Mouse (Mus musculus): Measurements from ENCODE around the gene Zfhx3. TPM values are rescaled to one million over a fixed set of nuclear protein-coding genes. Genes with fewer than 3 reads are reported as not detected.

Gene Zfhx3
- polyA plus RNA-seq, 1 experiment from 2014 or later = 19.8 TPM

DNA sequence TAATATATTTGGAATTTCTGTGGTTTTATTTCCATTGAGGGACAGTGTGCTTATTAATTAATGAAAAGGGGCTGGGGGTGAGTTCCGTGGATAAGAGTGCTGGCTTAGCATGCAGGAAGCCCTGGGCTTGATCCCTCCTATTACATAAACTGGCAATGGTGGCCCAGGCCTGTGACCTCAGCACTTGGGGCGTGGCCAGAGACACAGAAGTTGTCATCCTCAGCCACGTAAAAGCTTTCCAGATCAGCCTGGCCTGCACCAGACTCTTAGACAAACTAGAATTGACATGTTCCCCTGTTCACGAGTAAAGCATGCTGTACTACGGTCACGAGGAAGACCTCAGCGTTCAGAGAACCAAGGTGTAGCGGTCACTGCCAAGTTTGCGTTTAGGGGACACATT lies 808.4 kb downstream of the Zfhx3 start:
- DNase-seq (no peak), ATAC-seq (ENCODE audit: insufficient read depth) (no peak)
- Histone ChIP-seq H3K4me1 (ENCODE audit: insufficient read depth) (peaks cover 16% of the 10 kb centered on the region), H3K4me3 (ENCODE audit: low read depth, low read length) (no peak overlapping the region), H3K9ac (no peak overlapping the region), H3K4me2 (no peak overlapping the region), H3K27ac (ENCODE audit: low read depth) (no peak overlapping the region), H3K27me3 (ENCODE audit: insufficient read depth, low read length) (no peaks in the 10 kb centered on the region), H3K9me3 (ENCODE audit: low read depth, low read length) (no peaks in the 10 kb centered on the region), H3K36me3 (ENCODE audit: insufficient read depth) (no peaks in the 10 kb centered on the region)
- TF ChIP-seq CTCF (IDR thresholded peaks at IDR 0.05; ENCODE audit: low read depth) = no peak
- WGBS = 85% methylated on average over 9 of the region's 9 CpGs

- WGBS = 72% methylated on average over 6 of the region's 6 CpGs
- Histone ChIP-seq H3K4me3 (ENCODE audit: low read depth, low read length) (no peak overlapping the region), H3K4me1 (ENCODE audit: insufficient read depth) (peaks cover 12% of the 10 kb centered on the region), H3K27me3 (ENCODE audit: insufficient read depth, low read length) (no peaks in the 10 kb centered on the region), H3K9ac (no peak overlapping the region), H3K36me3 (ENCODE audit: insufficient read depth) (no peaks in the 10 kb centered on the region), H3K9me3 (ENCODE audit: low read depth, low read length) (no peaks in the 10 kb centered on the region), H3K4me2 (no peak overlapping the region), H3K27ac (ENCODE audit: low read depth) (peak overlapping the region; percentile 80; the same call in 1 of the 2 replicates)
- ATAC-seq (ENCODE audit: insufficient read depth) (no peak), DNase-seq (no peak)
- no peak for TF ChIP-seq CTCF (IDR thresholded peaks at IDR 0.05; ENCODE audit: low read depth)
These were observed 812.1 kb downstream of the Zfhx3 start for GRCm38 (mm10) chr8:108754556-108754955.

- WGBS = 66% methylated on average over 19 of the region's 19 CpGs
- no peak overlapping the region for H3K9ac ChIP-seq
- H3K4me3 ChIP-seq (ENCODE audit: low read depth, low read length) = no peak overlapping the region
- no peak for TF ChIP-seq CTCF (IDR thresholded peaks at IDR 0.05; ENCODE audit: low read depth)
- H3K4me2 ChIP-seq = 0 out of 2 replicates have a peak overlapping the region, but pooled peaks have one; percentile 4
- H3K4me1 ChIP-seq (ENCODE audit: insufficient read depth) = peaks cover 15% of the 10 kb centered on the region
- no peaks in the 10 kb centered on the region for H3K27me3 ChIP-seq (ENCODE audit: insufficient read depth, low read length)
- peak; percentile 45 for ATAC-seq (ENCODE audit: insufficient read depth)
- peak overlapping the region; percentile 80 for H3K27ac ChIP-seq (ENCODE audit: low read depth)
- peak; percentile 40 for DNase-seq
- H3K36me3 ChIP-seq (ENCODE audit: insufficient read depth) = no peaks in the 10 kb centered on the region
- H3K9me3 ChIP-seq (ENCODE audit: low read depth, low read length) = no peaks in the 10 kb centered on the region
These were observed 813.2 kb downstream of the Zfhx3 start for GRCm38 (mm10) chr8:108755400-108756325.

- Histone ChIP-seq H3K36me3 (ENCODE audit: insufficient read depth) (no peaks in the 10 kb centered on the region), H3K27ac (ENCODE audit: low read depth) (peak overlapping the region; percentile 90), H3K9ac (no peak overlapping the region; the same call in 1 of the 2 replicates), H3K9me3 (ENCODE audit: low read depth, low read length) (no peaks in the 10 kb centered on the region), H3K4me3 (ENCODE audit: low read depth, low read length) (no peak overlapping the region), H3K4me2 (peak overlapping the region; percentile 37; the same call in 1 of the 2 replicates), H3K27me3 (ENCODE audit: insufficient read depth, low read length) (no peaks in the 10 kb centered on the region), H3K4me1 (ENCODE audit: insufficient read depth) (peaks cover 33% of the 10 kb centered on the region)
- DNase-seq (peak; percentile 85), ATAC-seq (ENCODE audit: insufficient read depth) (peak; percentile 21; the same call in 1 of the 2 replicates)
- WGBS = 60% methylated on average over 15 of the region's 15 CpGs
- peak; percentile 88 for TF ChIP-seq CTCF (IDR thresholded peaks at IDR 0.05; ENCODE audit: low read depth)
These were observed 817.3 kb downstream of the Zfhx3 start for GRCm38 (mm10) chr8:108759511-108760330.

GRCm38 (mm10) chr8:108760745-108761144 lies 818.3 kb downstream of the Zfhx3 start:
- H3K4me1 ChIP-seq (ENCODE audit: insufficient read depth) = peaks cover 35% of the 10 kb centered on the region
- no peak for TF ChIP-seq CTCF (IDR thresholded peaks at IDR 0.05; ENCODE audit: low read depth)
- ATAC-seq (ENCODE audit: insufficient read depth) = no peak
- H3K36me3 ChIP-seq (ENCODE audit: insufficient read depth) = no peaks in the 10 kb centered on the region
- DNase-seq = no peak
- no peaks in the 10 kb centered on the region for H3K27me3 ChIP-seq (ENCODE audit: insufficient read depth, low read length)
- 55% methylated on average over 10 of the region's 10 CpGs for WGBS
- no peak overlapping the region for H3K4me2 ChIP-seq
- no peak overlapping the region for H3K27ac ChIP-seq (ENCODE audit: low read depth)
- no peak overlapping the region for H3K9ac ChIP-seq
- no peaks in the 10 kb centered on the region for H3K9me3 ChIP-seq (ENCODE audit: low read depth, low read length)
- H3K4me3 ChIP-seq (ENCODE audit: low read depth, low read length) = no peak overlapping the region

DNA sequence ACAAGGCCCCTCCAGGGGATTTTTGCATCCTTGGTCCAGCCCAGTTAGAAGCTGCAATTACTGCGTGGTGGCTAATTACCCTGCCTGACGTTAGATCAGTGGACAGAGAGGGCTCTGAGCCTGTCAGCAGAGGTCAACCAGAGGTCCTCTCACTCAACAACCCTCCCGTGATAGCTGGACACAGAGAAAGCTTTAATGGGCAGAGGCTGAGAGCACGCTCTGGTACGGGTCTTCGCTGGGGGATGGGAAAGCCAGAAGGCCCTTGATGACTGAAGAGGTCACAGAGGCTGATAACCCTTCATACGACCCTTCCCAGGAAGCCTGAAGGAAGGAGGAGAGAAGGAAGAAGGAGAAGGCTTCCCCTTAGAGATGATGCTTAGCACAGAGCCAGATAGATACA lies 820.1 kb downstream of the Zfhx3 start:
- Histone ChIP-seq H3K4me1 (ENCODE audit: insufficient read depth) (peaks cover 44% of the 10 kb centered on the region), H3K9me3 (ENCODE audit: low read depth, low read length) (no peaks in the 10 kb centered on the region), H3K4me3 (ENCODE audit: low read depth, low read length) (no peak overlapping the region), H3K9ac (no peak overlapping the region), H3K27me3 (ENCODE audit: insufficient read depth, low read length) (no peaks in the 10 kb centered on the region), H3K27ac (ENCODE audit: low read depth) (no peak overlapping the region), H3K36me3 (ENCODE audit: insufficient read depth) (no peaks in the 10 kb centered on the region), H3K4me2 (no peak overlapping the region)
- no peak for TF ChIP-seq CTCF (IDR thresholded peaks at IDR 0.05; ENCODE audit: low read depth)
- ATAC-seq (ENCODE audit: insufficient read depth) (no peak), DNase-seq (no peak)
- WGBS = 25% methylated on average over 7 of the region's 7 CpGs

Measured in lung, embryonic 14.5 days (tissue).